Mouse (Mus musculus) thymus, postnatal 10 days (tissue): ENCODE data around the gene Vmn1r1.
"Not testable (repeated sequence)": the region's sequence is repeated elsewhere in the genome, so short reads cannot be mapped to it uniquely, and the experiment has no call there.

Source experiments
- DNase-seq, 2 experiments: peaks; one replicate each; pipeline ENCODE4 v3.0.0; 2021; ENCODE audit warnings: low spot score in 2 of 2

Gene Vmn1r1

DNA sequence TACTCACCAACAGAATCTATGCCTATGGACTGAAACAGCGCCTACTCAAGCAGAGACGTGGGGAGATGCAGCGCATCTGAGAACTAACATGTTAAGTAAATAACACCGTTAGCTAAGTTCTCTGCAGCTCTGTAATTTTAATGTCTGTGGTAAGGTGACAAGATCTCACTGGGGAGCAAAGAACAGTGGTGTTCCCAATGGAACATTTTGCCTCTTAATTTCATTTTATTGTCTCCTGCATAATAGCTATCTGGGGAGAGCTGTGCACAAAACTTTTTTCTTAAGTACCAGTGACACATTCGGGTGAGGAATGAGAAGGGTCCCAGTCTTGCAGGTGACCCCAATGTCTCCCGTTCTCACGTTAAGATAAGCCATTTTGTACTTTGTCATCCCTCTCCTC lies at the start of gene Vmn1r1:
Vmn1r1 (minus strand) TSS at position 101 of the 400 bp plus-strand sequence.
- DNase-seq = no peak

GRCm38 (mm10) chr1:182210322-182210721 lies 46.0 kb upstream of the Vmn1r1 start:
- no peak for DNase-seq

- no peak for DNase-seq
Observed at GRCm38 (mm10) chr1:182192581-182192980, 28.3 kb upstream of the Vmn1r1 start.

DNA sequence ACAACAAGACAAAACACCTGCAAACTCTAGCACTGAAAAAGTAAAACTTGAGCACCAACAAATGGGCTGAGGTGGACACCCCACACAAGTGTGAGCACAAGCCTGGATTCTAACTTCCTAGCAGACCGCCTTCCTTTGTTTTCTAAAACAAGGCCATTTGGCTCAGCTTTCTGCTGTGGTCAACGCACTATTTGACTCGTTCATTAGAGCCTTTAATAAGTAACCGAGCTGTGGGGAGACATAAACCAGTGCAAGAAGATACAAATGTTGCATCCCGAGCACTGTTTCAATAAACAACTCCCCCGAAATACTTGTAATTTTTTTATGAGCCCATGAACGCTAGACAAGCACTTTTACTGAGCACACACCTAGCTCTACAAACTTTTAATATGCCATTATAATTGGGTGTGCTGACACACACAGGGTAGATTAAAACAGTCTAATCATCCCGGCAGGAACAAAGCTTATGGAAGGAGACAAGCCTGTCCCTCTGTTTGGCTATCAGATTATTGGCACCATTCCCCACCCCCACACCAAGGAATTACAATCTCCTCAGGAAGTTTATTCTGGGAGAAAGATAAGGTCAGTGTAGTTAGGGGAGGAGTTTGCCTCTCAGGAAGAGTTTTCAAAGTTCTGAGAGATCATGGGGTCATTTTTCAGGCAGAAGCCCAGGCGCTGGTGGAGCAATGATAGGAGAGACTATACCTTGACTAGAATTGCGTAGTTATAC lies 27.7 kb upstream of the Vmn1r1 start:
- no peak for DNase-seq

GRCm38 (mm10) chr1:182191181-182191580 lies 26.9 kb upstream of the Vmn1r1 start:
- no peak for DNase-seq

DNA sequence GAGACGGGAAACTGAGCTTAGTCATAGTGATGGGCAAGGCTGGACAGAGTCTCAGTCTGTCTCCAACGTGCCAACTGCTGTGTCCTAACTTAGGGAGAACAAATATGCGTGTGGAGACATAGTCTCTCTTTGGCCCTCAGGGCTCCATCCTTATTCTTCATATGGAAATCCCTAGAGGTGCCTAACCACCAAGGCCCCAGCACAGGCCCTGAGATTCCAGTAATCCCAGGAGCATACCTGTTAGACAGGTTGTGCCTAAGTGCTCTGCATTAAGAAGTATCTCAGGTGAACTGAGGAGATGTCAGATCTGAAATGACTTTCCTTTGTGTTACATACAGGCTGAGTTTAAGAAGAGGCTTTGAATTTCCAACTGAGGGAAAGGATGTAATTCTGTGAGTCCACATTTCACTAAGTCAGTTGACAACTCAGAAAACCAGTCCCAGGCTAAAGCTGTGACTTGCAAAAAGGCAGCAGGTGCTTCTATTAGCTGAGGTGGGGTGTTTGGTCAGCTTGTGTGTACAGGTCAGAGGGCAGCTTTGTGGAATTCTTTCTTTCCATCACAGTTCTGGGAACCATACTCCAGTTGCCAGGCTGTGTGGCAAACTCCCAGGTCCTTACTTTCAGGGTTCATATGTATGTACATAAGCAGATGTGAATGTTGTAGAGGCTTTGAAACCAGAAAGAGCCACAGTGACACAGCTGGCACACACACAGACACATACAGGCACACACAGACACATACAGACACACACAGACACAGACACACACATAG lies 25.6 kb upstream of the Vmn1r1 start:
- no peak for DNase-seq

GRCm38 (mm10) chr1:182182449-182182848 lies 18.2 kb upstream of the Vmn1r1 start:
- DNase-seq = not testable (repeated sequence)

DNA sequence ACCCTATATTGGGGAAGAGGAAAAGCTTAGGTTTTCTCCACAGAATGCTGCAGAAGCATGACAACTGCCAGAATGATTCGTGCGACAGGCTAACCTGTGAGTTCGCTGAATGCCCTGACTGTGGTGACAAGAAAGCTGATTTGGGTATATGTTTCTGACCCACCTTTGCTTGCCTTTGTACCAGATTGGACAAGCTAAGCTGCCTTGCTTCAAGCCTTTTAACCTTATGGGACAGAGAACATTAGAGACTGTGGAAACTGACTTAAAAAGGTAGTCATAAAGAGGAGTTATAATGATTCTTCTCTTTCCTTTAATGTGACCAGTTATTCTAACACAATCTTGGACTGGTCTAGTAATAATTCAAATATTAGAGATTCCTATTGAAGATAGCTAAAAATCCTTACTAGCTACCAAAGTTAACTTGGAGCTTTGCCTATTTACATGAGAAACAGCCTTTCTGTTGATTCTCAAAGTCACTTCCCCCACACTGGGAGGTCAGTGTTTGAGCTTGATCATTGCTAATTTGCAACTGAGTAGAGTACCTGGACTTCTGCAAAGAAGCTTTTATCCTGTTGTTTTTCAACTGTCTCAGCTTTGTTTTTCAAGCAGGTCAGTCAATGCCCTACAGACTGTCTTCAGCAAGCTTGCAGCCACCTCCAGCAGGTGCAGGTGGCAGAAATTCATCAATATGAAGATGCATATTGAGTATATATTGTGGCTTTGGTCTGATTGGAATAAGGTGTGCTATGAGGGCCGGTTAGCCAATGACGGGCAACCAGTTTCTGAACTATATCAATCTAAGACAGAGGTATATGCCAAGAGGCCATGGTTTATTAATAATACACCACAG lies 17.4 kb upstream of the Vmn1r1 start:
- DNase-seq = no peak

DNA sequence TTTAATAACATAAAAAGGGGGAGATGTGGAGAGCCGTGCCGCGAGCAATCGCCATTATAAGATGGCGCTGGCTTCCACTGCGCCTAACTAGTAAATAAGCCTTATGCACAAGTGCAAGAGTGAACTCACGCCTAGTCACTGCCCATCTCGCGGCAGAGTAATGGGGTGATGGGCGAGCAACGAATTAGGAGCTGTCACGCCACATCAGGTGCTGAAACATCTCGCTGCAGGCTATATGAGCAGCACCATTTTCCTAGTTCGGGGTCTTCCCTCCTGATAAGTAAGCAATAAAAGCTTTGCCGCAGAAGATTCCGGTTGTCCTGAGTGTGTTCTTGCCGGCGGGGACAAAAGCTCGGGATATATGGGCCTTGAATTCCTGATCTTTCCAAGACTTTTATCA lies 12.7 kb upstream of the Vmn1r1 start:
- DNase-seq = not testable (repeated sequence)

DNA sequence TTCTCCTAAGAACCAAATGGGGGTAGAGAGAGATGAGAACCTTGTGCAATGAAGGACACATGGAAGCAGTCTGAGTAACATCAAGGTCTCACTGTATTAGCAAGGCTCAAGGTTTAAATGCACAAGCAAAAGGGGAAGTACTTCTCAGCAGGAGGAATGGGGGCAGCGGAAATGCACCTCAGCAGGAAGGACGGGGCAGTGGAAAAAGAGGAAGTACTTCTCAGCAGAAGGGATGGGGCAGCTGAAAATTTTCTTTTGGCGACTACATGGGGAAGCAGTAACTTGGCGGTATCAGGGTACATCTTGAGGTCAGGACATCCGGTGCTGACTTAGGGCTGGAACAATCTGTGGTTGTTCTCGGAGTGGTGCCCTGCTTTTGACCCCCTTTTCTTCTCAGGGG lies 5.9 kb upstream of the Vmn1r1 start:
- not testable (repeated sequence) for DNase-seq

DNA sequence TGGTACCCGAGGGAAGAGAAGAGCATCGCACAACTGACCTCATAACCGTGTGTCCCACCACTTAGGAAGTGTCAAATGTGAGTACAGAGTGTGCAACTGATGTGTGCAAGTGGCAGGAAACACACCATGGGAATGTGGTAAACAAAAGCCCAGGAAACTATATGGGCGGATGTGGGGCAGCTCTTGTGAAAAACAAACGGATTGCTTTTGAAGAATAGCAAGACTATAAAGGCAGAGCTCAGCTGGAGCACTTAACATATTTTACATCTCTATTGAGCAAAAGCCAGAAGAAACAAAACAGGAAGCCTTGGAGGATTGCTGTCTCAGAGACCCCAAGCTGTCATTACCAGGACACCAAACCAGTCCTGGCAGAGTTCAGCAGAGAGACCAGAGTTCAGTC lies 1.3 kb downstream of the Vmn1r1 start:
- no peak for DNase-seq

- no peak for DNase-seq
Observed at GRCm38 (mm10) chr1:182159575-182159974, 4.7 kb downstream of the Vmn1r1 start.

DNA sequence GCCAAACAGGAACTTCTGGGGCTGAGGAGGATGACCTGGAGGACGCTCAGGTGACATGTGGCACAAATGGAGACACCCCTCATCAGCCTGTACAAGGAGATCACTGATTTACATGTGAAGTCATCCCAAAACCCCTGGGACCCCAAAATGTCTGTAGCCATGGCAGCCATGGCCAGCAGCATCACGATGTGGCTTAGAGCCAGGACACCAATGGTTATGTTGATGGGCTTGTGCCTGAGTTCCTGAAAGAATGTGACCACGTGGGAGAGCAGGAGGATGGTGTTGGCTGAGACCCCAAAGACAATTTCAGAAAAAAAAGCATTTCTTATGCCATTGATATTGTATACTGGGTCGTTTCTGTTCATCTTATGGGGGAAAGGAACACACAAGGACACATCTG lies 6.6 kb downstream of the Vmn1r1 start:
- DNase-seq = no peak

DNA sequence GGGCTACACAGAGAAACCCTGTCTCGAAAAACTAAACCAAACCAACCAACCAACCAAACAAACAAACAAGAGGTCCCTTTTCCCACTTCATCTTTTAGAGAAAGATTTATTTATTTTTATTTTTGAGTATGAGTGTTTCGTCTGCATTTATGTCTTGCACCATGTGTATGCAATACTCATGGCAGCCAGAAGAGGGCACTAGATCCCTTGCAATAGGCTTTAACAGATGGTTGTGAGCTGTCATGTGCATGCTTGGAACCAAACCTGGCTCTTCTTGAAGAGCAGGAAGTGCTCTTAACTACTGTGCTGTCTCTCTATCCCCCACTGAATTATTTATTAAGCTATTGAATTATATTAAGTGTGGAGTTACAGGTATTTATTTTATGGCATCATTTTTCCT lies 14.3 kb downstream of the Vmn1r1 start:
- DNase-seq = peak in 1 of 2 experiments; percentile 39

- DNase-seq = no peak
Observed at GRCm38 (mm10) chr1:182148864-182149514, 15.3 kb downstream of the Vmn1r1 start.

- no peak for DNase-seq
Observed at GRCm38 (mm10) chr1:182145546-182145945, 18.7 kb downstream of the Vmn1r1 start.

DNA sequence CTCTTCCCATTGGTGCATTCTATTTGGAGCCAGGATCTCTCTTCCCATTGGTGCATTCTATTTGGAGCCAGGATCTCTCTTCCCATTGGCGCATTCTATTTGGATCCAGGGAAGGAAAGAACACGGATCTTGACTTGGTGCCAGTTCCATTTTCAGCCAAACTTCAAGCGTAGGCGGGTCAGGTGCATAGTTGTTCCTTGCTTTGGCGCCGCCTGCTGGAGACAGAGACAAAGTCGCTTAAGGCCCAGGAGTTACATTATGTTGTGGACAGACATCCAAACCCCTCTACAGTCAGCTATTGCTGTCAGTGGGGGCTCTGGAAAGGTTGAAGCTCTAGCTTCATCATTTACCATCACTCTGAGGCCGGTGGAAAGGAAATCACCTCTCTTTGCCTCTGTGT lies 21.0 kb downstream of the Vmn1r1 start:
- peak in 1 of 2 experiments; percentile 51 for DNase-seq

DNA sequence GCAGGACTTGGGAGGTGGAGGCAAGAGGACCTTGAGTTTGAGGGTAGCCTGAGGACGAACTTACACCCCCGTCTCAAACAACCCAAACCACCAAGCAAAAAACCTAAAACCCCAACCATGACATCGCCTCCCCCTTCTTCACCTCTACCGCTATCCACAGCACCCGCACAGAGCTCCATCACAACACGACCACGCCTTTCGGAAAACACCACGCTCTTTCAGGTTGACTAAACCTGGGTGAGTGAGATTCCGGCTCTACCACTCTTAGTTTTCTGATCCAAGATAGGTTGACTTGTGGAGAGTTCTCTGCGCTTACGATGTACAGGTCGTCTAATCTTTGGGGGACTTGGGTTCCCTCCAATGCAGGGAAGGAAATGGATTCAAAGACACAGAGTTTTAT lies 21.6 kb downstream of the Vmn1r1 start:
- no peak for DNase-seq

DNA sequence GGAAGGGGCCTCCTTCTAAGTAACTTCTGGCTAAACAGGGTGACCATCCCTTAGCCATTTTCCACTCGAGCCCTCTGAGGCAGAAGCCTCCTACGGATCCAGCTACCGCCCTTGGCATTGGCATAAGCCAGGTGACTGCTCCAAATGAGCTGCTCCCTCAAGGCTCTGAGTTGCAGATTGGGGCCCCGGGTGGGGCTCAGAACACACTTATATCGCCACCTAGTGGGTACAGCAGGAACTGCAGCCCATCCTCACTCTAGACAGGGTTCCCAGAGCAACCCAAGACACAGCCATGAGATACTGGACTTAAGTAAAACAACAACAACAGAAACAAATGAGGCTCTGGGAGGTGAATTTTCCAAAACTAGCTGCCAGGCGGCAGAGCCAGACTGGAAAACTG lies 23.9 kb downstream of the Vmn1r1 start:
- peak; percentile 43 to 82 for DNase-seq

GRCm38 (mm10) chr1:182139937-182140336 lies 24.3 kb downstream of the Vmn1r1 start:
- no peak for DNase-seq

DNA sequence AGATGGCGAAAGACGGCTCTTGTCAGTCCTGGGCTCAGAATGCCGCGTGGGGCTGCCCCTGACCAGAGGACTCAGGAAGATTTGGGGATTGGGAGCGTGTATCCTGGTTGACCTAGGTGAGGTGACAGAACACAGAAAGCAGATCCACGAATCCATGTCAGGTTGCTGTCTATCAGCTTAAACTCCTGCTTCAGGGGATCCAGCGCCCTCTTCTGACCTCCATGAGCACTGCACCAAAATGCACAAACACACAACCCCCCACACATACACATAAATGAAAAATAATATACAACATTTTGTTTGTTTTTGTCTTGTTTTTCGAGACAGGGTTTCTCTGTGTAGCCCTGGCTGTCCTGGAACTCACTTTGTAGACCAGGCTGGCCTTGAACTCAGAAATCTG lies 26.1 kb downstream of the Vmn1r1 start:
- DNase-seq = no peak
